Mouse (Mus musculus) lung, postnatal 25 days (tissue): ENCODE results near the gene Ipp.

Experiments
- DNase-seq: peaks from one replicate; pipeline ENCODE4 v3.0.0; 2022; ENCODE audit warnings: low spot score

Gene Ipp

DNA sequence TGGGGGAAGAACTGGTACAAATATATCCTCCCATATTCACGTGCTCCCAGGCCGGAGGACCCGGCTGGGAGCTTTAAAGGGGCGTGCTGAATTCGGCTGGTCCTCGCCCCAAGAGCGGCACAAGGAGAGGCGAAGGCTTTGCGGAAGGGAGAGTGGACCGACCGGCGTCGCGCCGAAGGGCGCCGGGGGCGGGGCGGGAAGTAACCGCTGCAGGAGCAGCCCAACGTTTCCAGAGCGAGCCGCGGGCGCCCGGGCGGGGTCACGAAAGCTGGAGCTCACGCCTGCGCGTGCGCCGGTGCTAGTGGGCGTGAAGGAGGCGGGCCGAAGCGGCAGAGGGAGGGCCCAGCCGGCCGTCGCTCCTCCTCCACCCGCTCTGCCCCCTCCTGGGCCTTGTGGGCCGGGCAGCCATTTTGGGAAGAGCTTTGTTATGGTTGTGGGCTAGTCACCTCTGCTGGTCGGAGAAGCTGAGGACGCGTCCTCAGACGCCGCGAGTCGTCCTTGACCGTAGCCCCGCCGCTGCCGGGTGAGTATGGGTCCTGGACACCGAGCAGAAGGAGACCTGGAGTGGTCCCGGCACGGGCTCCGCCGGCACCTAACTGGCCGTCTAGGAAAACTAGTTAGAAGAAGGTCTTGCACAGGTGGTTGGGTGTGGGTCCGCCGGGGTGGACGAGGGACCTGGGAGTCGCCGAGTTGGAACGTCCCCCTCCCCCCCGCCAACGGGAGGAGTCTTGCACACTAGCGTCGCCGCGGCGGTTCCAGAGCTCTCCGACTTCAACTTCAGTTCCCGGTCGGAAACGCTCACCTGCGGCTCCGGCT is 50.2 kb downstream of the Ipp start, which contains the start of gene Gpbp1l1:
Gpbp1l1 (plus strand) TSS at position 353 of the 816 bp plus-strand sequence.
- peak; percentile 98 for DNase-seq

DNA sequence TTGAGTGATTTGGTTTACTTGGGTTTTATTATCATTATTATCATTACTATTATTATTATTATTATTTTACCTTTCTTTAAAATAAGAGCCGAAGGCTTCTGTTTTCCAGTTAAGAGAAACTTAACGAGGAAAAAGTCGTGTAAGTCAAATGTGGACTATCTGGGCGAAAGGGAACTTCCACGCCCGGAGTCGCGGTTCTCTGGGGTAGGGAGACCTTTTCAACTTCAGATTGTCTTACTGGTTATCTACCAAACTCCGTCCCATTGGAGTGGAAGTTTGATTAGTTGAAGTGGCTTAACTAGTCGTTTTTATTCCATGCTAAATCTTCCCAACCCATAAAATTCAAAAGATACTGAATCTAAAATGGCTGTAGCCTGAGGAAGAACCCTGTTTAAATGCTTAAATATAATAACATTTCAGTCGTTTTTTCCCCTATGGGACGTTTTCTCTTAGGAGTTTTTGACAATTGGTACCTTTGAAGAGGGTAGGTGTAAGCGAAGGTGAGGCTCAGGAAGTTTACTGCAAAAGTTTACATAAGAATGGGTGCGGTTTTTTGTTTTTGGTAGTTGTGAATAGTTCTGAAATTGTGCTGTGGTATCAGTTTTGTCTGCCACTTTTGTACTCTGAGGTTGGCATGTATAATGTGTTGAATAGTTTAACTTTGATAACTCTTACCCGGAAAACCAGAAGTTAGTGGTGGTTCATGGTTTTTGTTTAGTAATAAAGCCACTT is 51.0 kb downstream of the Ipp start:
- DNase-seq, result peak; percentile 14
